8 mouse cellular contexts compared by ENCODE assay signal in the genomic region with DNA sequence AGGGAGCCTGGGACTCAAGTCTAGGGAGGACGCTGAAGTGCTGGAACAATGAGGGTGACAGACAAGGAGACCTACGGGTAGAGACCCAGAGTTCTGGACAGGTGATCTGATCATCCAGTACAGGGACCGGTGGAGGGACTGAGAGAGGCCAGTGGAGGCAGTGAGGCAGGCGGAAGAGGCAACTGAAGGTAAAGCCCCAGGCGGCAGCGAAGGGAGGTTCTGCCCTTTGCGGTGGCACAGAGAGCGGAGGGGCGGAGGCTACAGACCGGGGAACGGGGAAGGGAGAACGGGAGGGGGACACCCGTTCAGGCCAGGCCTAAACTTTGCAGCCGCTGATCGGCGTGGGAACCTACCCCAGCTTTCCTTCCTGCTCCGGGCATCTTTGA. TPM values are rescaled to one million over a fixed set of nuclear protein-coding genes. Genes with fewer than 3 reads are reported as not detected.
DNase-seq lines count a peak whose midpoint lies in the region; ATAC-seq lines count a peak whose summit lies in the region.

No protein-coding gene starts in this region.

- WGBS in hindbrain, embryonic 15.5 days: under 1% methylated on average over 16 of the region's 17 CpGs
- 4% methylated on average over 17 of the region's 17 CpGs for whole genome bisulfite sequencing in liver, embryonic 12.5 days (ENCODE audit: insufficient replicate concordance)

- H3K27me3 ChIP-seq in hindbrain, embryonic 15.5 days: no peaks in the 10 kb centered on the region
- H3K27me3 ChIP-seq in liver, embryonic 12.5 days (replicated peaks): peaks cover 100% of the 10 kb centered on the region

- H3K9ac ChIP-seq in hindbrain, embryonic 15.5 days: peak overlapping the region; percentile 99
- peak overlapping the region; percentile 67; the same call in 1 of the 2 replicates for H3K9ac ChIP-seq in liver, embryonic 12.5 days

- H3K4me1 ChIP-seq in hindbrain, embryonic 15.5 days (replicated peaks): peaks cover 58% of the 10 kb centered on the region
- peaks cover 19% of the 10 kb centered on the region for H3K4me1 ChIP-seq in liver, embryonic 12.5 days

- H3K4me2 ChIP-seq in hindbrain, embryonic 15.5 days: peak overlapping the region; percentile 86
- peak overlapping the region; percentile 71 for H3K4me2 ChIP-seq in liver, embryonic 12.5 days

- no peaks in the 10 kb centered on the region for H3K9me3 ChIP-seq in hindbrain, embryonic 15.5 days
- no peaks in the 10 kb centered on the region for H3K9me3 ChIP-seq in liver, embryonic 12.5 days (replicated peaks)

- no peaks in the 10 kb centered on the region for H3K36me3 ChIP-seq in hindbrain, embryonic 15.5 days
- H3K36me3 ChIP-seq in liver, embryonic 12.5 days: no peaks in the 10 kb centered on the region

- peak overlapping the region; percentile 96 for H3K4me3 ChIP-seq in hindbrain, embryonic 15.5 days
- H3K4me3 ChIP-seq in liver, embryonic 12.5 days: peak overlapping the region; percentile 62

- ATAC-seq in hindbrain, embryonic 15.5 days (ENCODE audit: low FRiP score, low read depth): no peak
- ATAC-seq in liver, embryonic 12.5 days: no peak

- peak overlapping the region; percentile 96 for H3K27ac ChIP-seq in hindbrain, embryonic 15.5 days (replicated peaks)
- 0 out of 2 replicates have a peak overlapping the region, but pooled peaks have one; percentile 16 for H3K27ac ChIP-seq in liver, embryonic 12.5 days

- peak; percentile 19 for DNase-seq in urinary bladder, postnatal 14 days (ENCODE audit: low spot score)
- no peak for DNase-seq in urinary bladder, adult 18-20 months (ENCODE audit: low spot score in 2 of 2)
- DNase-seq in embryo, embryonic 9.5 days (ENCODE audit: extremely low spot score): peak; percentile 40
- DNase-seq in natural killer cell, adult 2 months (ENCODE audit: low spot score in 2 of 2): peak; percentile 58 to 71
- no peak for DNase-seq in gastrocnemius, adult 8-10 months (ENCODE audit: low spot score in 2 of 2)
- DNase-seq in spleen, postnatal 4 days (ENCODE audit: low spot score in 2 of 2): no peak

RNA-seq across cellular contexts. Expression of a gene that starts 1.8 kb away (rescaled TPM):
- polyA plus RNA-seq in hindbrain, embryonic 15.5 days (2015; fragmentation: Nextera tagmentation; extraction: Ambion mirVana): 16.9 and 17.0 TPM in 2 replicates
- 1.3 and 1.4 TPM in 2 replicates for polyA plus RNA-seq in liver, embryonic 12.5 days (2016; fragmentation: Nextera tagmentation; extraction: Ambion mirVana)
- total RNA-seq in gastrocnemius, adult 8-10 months (2022): 1 to 10 TPM; 3.8 to 6.1 (median 5.3) TPM

RNA-seq across cellular contexts. Expression of a gene that starts 21.5 kb away (rescaled TPM):
- 17.6 and 19.2 TPM in 2 replicates for polyA plus RNA-seq in hindbrain, embryonic 15.5 days (2015; fragmentation: Nextera tagmentation; extraction: Ambion mirVana)
- polyA plus RNA-seq in liver, embryonic 12.5 days (2016; fragmentation: Nextera tagmentation; extraction: Ambion mirVana): 9.4 and 10.2 TPM in 2 replicates
- 10 to 100 TPM; 39.7 to 47.7 (median 43.2) TPM for total RNA-seq in gastrocnemius, adult 8-10 months (2022)

RNA-seq across cellular contexts. Expression of a gene that starts 59.6 kb away (rescaled TPM):
- polyA plus RNA-seq in hindbrain, embryonic 15.5 days (2015; fragmentation: Nextera tagmentation; extraction: Ambion mirVana): 15.7 and 16.5 TPM in 2 replicates
- polyA plus RNA-seq in liver, embryonic 12.5 days (2016; fragmentation: Nextera tagmentation; extraction: Ambion mirVana): not detected in 2 replicates
- not detected for total RNA-seq in gastrocnemius, adult 8-10 months (2022)

Comparison
In these comparisons a context has a peak if more than half of its experiments do, and no peak if none do; other contexts are left out.
1. DNase-seq: peak in urinary bladder, postnatal 14 days (single experiment), embryo, embryonic 9.5 days (single experiment) and natural killer cell, adult 2 months (2 of 2); none in urinary bladder, adult 18-20 months (0 of 2), gastrocnemius, adult 8-10 months (0 of 2) and spleen, postnatal 4 days (0 of 2).
2. RNA of a gene that starts 59.6 kb away (polyA plus RNA-seq): 15.7 to 16.5 TPM in hindbrain, embryonic 15.5 days; not detected in liver, embryonic 12.5 days; every median in the first group is over 10 times any median in the second.